Mouse (Mus musculus): Measurements from ENCODE around the gene E130116L18Rik. TPM values are rescaled to one million over a fixed set of nuclear protein-coding genes. Genes with fewer than 3 reads are reported as not detected.
"Not testable (repeated sequence)": the region's sequence is repeated elsewhere in the genome, so short reads cannot be mapped to it uniquely, and the experiment has no call there.

Gene E130116L18Rik
- polyA plus RNA-seq, 1 experiment from 2014 or later, result not detected

GRCm38 (mm10) chr5:25245806-25246472 lies 23.0 kb upstream of the E130116L18Rik start:
- 83% methylated on average over 10 of the region's 10 CpGs for WGBS
- no peaks in the 10 kb centered on the region for H3K9me3 ChIP-seq (replicated peaks)

DNA sequence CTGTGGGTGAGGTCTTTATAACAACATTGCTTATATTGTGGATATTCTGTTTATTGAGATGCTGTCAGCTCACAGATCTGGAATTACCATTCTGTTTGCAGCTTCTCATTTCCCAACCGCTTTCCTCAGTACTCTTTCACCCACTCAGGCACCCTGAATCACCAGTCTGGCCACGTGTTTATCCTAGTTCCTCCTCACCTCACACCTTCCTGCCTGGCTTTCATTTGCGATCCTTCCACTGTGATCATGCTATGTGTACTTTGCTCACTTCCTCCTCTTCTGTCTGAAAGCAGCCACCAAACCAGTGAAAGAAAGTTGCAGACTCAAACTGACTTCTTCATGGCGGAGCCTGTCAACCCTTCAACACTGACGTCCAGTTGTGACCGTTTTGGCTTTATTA lies 20.1 kb upstream of the E130116L18Rik start:
- Histone ChIP-seq H3K4me2 (no peak overlapping the region), H3K27me3 (no peaks in the 10 kb centered on the region), H3K27ac (no peak overlapping the region), H3K9ac (no peak overlapping the region), H3K9me3 (replicated peaks) (no peaks in the 10 kb centered on the region), H3K4me3 (no peak overlapping the region), H3K4me1 (replicated peaks) (no peaks in the 10 kb centered on the region), H3K36me3 (no peaks in the 10 kb centered on the region)
- ATAC-seq (replicated peaks; ENCODE audit: insufficient number of reproducible peaks, insufficient read depth, low FRiP score, low read depth), result no peak
- 84% methylated on average over 6 of the region's 6 CpGs for WGBS

More at GRCm38 (mm10) chr5:25245806-25246472, 23.0 kb upstream of the E130116L18Rik start:
- Histone ChIP-seq H3K4me2 (no peak overlapping the region), H3K27ac (no peak overlapping the region), H3K4me3 (no peak overlapping the region), H3K27me3 (no peaks in the 10 kb centered on the region), H3K4me1 (replicated peaks) (no peaks in the 10 kb centered on the region), H3K36me3 (peaks cover 18% of the 10 kb centered on the region), H3K9ac (no peak overlapping the region)
- no peak for ATAC-seq (replicated peaks; ENCODE audit: insufficient number of reproducible peaks, insufficient read depth, low FRiP score, low read depth)

GRCm38 (mm10) chr5:25224377-25224776 lies 1.4 kb upstream of the E130116L18Rik start:
- H3K27me3 ChIP-seq; H3K27ac ChIP-seq; H3K9ac ChIP-seq; H3K4me2 ChIP-seq; H3K4me1 ChIP-seq (replicated peaks); H3K9me3 ChIP-seq (replicated peaks); H3K4me3 ChIP-seq; H3K36me3 ChIP-seq; ATAC-seq (replicated peaks; ENCODE audit: insufficient number of reproducible peaks, insufficient read depth, low FRiP score, low read depth): not testable (repeated sequence)
- WGBS, result 81% methylated on average over 1 of the region's 1 CpGs

DNA sequence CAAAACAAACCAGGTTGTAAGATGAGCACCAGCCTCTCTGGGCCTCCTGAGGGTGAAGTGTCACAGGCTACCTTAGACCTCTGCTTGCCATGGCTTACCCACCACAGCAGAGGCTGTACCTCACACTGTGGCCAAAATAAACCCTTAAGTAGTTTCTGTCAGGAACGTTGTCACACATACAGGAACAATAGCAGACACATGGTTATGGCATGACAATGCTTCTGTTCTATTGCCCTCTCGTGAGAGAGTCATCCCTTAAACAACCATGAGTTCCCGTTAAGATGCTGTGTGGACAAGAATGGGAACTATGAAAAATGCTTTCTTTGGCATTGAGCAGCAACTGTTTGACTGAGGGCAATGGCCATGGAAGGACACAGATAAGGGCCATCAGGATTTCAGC lies 1.3 kb downstream of the E130116L18Rik start, which contains the start of gene Galnt11:
Gene Galnt11 (plus strand): TSS at position 301 of the 400 bp plus-strand sequence.
- H3K9ac ChIP-seq, result peak within 1 kb of the TSS; percentile 90
- 66% methylated on average over 3 of the region's 3 CpGs for WGBS
- H3K36me3 ChIP-seq, result no peaks in the 10 kb centered on the region
- peaks cover 6% of the 10 kb centered on the region for H3K4me1 ChIP-seq (replicated peaks)
- ATAC-seq (replicated peaks; ENCODE audit: insufficient number of reproducible peaks, insufficient read depth, low FRiP score, low read depth), result no peak
- H3K27ac ChIP-seq, result peak within 1 kb of the TSS; percentile 90
- peak within 1 kb of the TSS; percentile 81 for H3K4me3 ChIP-seq
- no peaks in the 10 kb centered on the region for H3K27me3 ChIP-seq
- peak within 1 kb of the TSS; percentile 73 for H3K4me2 ChIP-seq
- no peaks in the 10 kb centered on the region for H3K9me3 ChIP-seq (replicated peaks)

DNA sequence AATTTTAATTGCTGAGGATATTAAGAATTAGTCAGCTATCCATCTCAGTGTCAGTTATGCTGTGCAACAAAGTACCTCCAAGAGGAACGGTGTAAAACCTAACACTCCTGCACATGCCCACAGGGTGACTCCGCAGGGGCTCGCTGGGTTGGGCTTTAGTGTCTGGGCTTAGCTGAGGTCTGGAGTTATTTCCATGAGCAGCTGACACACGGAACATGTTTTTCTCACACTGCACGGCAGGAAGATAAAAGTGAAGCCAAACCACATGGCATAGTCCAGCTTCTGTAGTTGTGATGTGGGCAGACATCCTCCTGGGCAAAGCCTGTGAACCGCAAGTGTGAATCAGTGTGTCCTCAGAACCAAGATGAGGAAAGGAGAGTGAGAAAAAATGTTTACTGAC lies 7.9 kb downstream of the E130116L18Rik start:
- Histone ChIP-seq H3K4me1 (replicated peaks) (no peaks in the 10 kb centered on the region), H3K4me3 (no peak overlapping the region), H3K9me3 (replicated peaks) (no peaks in the 10 kb centered on the region), H3K36me3 (no peaks in the 10 kb centered on the region), H3K27ac (no peak overlapping the region), H3K27me3 (no peaks in the 10 kb centered on the region), H3K9ac (no peak overlapping the region), H3K4me2 (no peak overlapping the region)
- 67% methylated on average over 6 of the region's 6 CpGs for WGBS
- ATAC-seq (replicated peaks; ENCODE audit: insufficient number of reproducible peaks, insufficient read depth, low FRiP score, low read depth), result no peak

DNA sequence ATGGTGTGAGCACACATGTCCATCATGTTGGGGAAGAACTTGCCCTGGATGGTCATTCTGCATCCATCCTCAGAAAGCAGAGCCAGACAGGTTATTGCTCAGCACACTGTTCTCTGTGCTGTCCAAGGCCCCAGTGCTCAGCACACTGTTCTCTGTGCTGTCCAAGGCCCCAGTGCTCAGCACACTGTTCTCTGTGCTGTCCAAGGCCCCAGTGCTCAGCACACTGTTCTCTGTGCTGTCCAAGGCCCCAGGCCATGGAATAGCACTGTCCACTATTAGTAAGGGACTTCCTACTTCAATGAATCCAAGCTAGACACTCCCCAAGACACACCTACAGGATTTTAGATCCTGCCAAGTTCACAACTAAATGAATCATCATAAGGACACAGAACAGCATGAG lies 9.7 kb downstream of the E130116L18Rik start:
- not testable (repeated sequence) for H3K9me3 ChIP-seq (replicated peaks); H3K27ac ChIP-seq; H3K9ac ChIP-seq; H3K4me3 ChIP-seq; H3K4me1 ChIP-seq (replicated peaks); H3K4me2 ChIP-seq; ATAC-seq (replicated peaks; ENCODE audit: insufficient number of reproducible peaks, insufficient read depth, low FRiP score, low read depth); H3K36me3 ChIP-seq; H3K27me3 ChIP-seq

DNA sequence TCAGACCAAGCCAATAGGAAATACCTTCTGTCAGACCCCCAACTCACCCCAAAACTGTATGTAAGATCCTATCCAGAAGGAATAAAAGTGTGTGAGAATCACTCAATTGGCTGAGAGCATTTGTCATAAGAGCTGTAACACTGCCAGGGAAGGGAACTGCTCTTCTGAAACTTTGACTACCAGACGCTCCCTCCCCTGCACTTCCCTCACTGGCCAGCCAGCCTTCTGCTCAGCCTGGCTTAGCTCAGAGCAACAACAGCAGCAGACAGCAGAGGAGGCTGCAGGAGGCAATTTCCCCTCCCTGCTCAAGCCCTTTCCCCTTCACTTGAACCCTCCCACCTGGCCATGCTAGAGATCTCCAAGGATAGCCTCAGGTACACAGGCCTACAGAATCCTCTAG lies 11.1 kb downstream of the E130116L18Rik start:
- Histone ChIP-seq H3K9ac (no peak overlapping the region), H3K36me3 (no peaks in the 10 kb centered on the region), H3K27me3 (no peaks in the 10 kb centered on the region), H3K4me1 (replicated peaks) (no peaks in the 10 kb centered on the region), H3K4me2 (no peak overlapping the region), H3K27ac (no peak overlapping the region), H3K9me3 (replicated peaks) (no peaks in the 10 kb centered on the region), H3K4me3 (no peak overlapping the region)
- WGBS, result 58% methylated on average over 1 of the region's 1 CpGs
- ATAC-seq (replicated peaks; ENCODE audit: insufficient number of reproducible peaks, insufficient read depth, low FRiP score, low read depth), result no peak

DNA sequence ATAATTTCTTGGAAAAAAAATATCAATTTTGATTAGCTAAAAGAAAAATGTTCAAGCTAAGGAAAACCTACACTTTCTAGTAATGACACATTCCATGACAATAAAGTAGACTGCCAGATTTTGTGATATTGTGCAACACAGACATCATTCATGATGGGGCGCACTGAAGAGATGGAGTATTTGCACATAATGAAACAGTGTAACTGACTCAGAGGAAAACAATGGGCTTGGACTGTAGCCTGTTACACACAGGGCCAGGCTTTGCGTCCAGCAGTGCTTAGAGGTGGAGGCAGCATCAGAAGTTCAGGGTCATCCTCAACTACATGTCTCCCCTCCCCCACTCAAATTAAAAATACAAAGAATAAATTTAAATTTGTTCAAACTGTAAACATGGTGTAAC lies 32.4 kb downstream of the E130116L18Rik start:
- Histone ChIP-seq H3K9ac (no peak overlapping the region), H3K36me3 (no peaks in the 10 kb centered on the region), H3K27ac (no peak overlapping the region), H3K27me3 (no peaks in the 10 kb centered on the region), H3K9me3 (replicated peaks) (no peaks in the 10 kb centered on the region), H3K4me3 (no peak overlapping the region), H3K4me1 (replicated peaks) (no peaks in the 10 kb centered on the region), H3K4me2 (no peak overlapping the region)
- 90% methylated on average over 2 of the region's 2 CpGs for WGBS
- ATAC-seq (replicated peaks; ENCODE audit: insufficient number of reproducible peaks, insufficient read depth, low FRiP score, low read depth), result no peak

DNA sequence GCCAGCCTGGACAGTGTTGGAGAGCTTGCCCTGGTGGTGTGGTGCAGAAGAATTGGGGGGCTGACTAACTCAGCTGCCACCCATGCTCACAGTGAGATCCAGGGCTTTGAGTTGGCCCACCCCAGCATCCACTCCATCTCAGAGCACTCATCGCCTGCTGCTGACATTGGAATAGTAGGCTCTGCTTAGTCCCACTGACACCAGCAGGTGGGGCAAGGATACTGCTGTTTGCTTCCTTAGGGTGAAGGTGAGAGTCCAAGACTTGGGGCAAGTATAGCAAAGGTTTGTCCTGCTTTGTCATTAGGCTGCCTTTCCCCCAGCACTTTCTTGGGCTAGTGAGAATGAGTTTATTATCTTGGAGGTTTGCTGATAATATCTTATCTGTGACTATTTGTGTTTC lies 34.2 kb downstream of the E130116L18Rik start:
- H3K27ac ChIP-seq, result no peak overlapping the region
- H3K9ac ChIP-seq, result no peak overlapping the region
- H3K9me3 ChIP-seq (replicated peaks), result no peaks in the 10 kb centered on the region
- H3K4me1 ChIP-seq (replicated peaks), result no peaks in the 10 kb centered on the region
- H3K4me2 ChIP-seq, result no peak overlapping the region
- 22% methylated on average over 1 of the region's 1 CpGs for WGBS
- H3K27me3 ChIP-seq, result no peaks in the 10 kb centered on the region
- H3K4me3 ChIP-seq, result no peak overlapping the region
- ATAC-seq (replicated peaks; ENCODE audit: insufficient number of reproducible peaks, insufficient read depth, low FRiP score, low read depth), result peak; percentile 53; the same call in 1 of the 2 replicates
- H3K36me3 ChIP-seq, result no peaks in the 10 kb centered on the region

- Histone ChIP-seq H3K4me2 (no peak overlapping the region), H3K27ac (no peak overlapping the region), H3K27me3 (no peaks in the 10 kb centered on the region), H3K4me1 (replicated peaks) (no peaks in the 10 kb centered on the region), H3K4me3 (no peak overlapping the region), H3K9me3 (replicated peaks) (no peaks in the 10 kb centered on the region), H3K36me3 (no peaks in the 10 kb centered on the region), H3K9ac (no peak overlapping the region)
- no peak for ATAC-seq (replicated peaks; ENCODE audit: insufficient number of reproducible peaks, insufficient read depth, low FRiP score, low read depth)
Measured at GRCm38 (mm10) chr5:25187727-25188126, 35.2 kb downstream of the E130116L18Rik start.

DNA sequence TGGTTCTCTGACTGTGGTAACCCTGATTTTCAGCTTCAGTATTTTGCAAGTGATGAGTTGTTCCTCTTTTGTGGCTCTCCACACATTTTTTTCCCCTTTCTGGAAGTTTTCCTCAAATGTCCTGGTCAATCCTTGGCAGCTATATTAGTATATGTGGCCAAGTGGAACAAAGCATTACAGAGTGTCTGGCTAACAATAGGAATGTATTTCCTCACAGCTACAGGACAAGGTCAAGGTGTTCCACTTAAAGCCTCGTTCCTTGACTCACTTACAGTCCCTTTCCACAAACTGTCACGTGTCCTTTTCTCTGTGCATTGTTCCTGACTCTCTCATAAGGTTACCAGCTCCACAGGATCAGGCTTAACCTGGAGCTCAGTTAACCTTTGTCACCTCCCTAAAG lies 38.4 kb downstream of the E130116L18Rik start:
- ATAC-seq (replicated peaks; ENCODE audit: insufficient number of reproducible peaks, insufficient read depth, low FRiP score, low read depth), result no peak
- Histone ChIP-seq H3K9me3 (replicated peaks) (no peaks in the 10 kb centered on the region), H3K27me3 (no peaks in the 10 kb centered on the region), H3K27ac (no peak overlapping the region), H3K9ac (no peak overlapping the region), H3K4me2 (no peak overlapping the region), H3K4me3 (no peak overlapping the region), H3K36me3 (no peaks in the 10 kb centered on the region), H3K4me1 (replicated peaks) (no peaks in the 10 kb centered on the region)
- 30% methylated on average over 2 of the region's 2 CpGs for WGBS

DNA sequence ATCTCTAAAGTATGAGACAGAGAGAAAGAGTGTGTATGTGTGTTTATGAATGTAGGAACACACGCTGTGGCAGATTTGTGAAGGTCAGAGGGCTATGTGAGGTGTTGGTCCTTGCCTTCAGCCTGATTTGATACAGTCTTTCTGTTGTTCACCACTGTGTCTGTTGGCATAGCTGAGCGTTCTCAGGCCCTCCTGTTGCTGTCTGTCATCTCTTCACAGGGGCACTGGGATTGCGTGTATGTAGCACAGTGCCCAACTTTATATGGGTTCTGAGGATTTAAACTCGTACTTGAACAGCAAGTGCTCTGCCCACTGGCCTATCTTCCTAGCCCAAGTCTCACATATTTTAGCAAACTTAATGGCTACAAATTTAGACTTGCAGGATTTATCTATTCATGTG lies 39.4 kb downstream of the E130116L18Rik start:
- H3K27ac ChIP-seq, result no peak overlapping the region
- no peaks in the 10 kb centered on the region for H3K36me3 ChIP-seq
- ATAC-seq (replicated peaks; ENCODE audit: insufficient number of reproducible peaks, insufficient read depth, low FRiP score, low read depth), result no peak
- H3K9ac ChIP-seq, result no peak overlapping the region
- H3K4me3 ChIP-seq, result no peak overlapping the region
- no peaks in the 10 kb centered on the region for H3K27me3 ChIP-seq
- H3K4me2 ChIP-seq, result no peak overlapping the region
- WGBS, result 85% methylated on average over 4 of the region's 4 CpGs
- H3K9me3 ChIP-seq (replicated peaks), result no peaks in the 10 kb centered on the region
- H3K4me1 ChIP-seq (replicated peaks), result no peaks in the 10 kb centered on the region
